Mouse (Mus musculus): ENCODE measurements around the gene Neil1. TPM values are rescaled to one million over a fixed set of nuclear protein-coding genes. Genes with fewer than 3 reads are reported as not detected.
A peak's percentile ranks its signal among the peaks of the same experiment; 100 is the strongest.

Neil1 gene
- 6.1 and 6.9 TPM in 2 replicates for polyA plus RNA-seq (2016; fragmentation: Nextera tagmentation; extraction: Ambion mirVana)

GRCm38 (mm10) chr9:57148144-57148878 is at the start of gene Neil1:
Gene Neil1 (minus strand): TSS chr9:57148305.
- no peaks in the 10 kb centered on the region for H3K9me3 ChIP-seq (replicated peaks)
- peak; percentile 82 for DNase-seq (ENCODE audit: low spot score)
- 2% methylated on average over 27 of the region's 27 CpGs for WGBS
- peak within 1 kb of the TSS; percentile 64 for H3K4me3 ChIP-seq
- H3K27ac ChIP-seq, result peak within 1 kb of the TSS; percentile 83
- peaks cover 19% of the 10 kb centered on the region for H3K4me1 ChIP-seq
- H3K27me3 ChIP-seq (ENCODE audit: low read depth, poor library complexity, severe bottlenecking), result no peaks in the 10 kb centered on the region
- H3K36me3 ChIP-seq, result peaks cover 8% of the 10 kb centered on the region

DNA sequence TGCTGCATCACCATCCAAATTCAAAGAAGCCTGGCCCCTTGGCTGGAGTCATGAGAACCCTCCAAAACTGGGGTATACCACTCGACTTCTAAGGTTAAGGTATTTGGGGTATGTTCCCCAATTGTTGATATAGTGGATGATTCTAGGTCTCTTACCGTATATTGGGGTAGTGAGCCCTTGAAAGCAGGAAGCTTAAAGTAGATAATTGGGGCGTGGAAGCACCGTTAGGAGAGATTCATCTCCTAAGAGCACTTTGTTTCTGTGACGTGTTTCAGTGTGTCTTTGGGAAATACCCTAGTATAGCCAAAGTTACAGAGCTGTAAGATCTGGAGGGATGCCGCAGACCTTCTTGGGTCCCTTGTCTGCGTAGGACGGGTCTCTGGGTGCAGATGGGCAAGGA is 49.3 kb upstream of the Neil1 start:
- Histone ChIP-seq H3K27me3 (ENCODE audit: low read depth, poor library complexity, severe bottlenecking) (no peaks in the 10 kb centered on the region), H3K4me1 (no peaks in the 10 kb centered on the region), H3K4me3 (no peak overlapping the region), H3K27ac (no peak overlapping the region), H3K9me3 (replicated peaks) (no peaks in the 10 kb centered on the region), H3K36me3 (no peaks in the 10 kb centered on the region)
- no peak for DNase-seq (ENCODE audit: low spot score)
- WGBS, result 77% methylated on average over 8 of the region's 8 CpGs

DNA sequence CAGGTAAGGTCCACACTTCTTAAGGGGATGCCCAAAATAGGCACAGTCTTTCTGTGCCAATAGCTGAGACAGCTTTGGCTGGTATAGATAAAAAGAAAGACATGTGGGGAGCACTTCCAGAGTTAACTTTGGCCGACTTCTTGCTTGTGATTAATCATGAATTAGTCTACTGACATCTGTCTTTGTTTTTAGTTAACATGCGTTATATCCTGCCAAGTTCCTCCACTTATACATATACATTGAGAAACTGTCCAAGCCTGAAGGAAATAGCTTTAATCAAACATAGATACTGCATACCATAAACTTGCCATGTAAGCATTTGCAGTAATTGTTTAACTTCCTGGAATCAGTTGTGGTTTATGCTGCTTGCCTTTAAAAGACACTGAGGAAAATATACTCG is 48.6 kb upstream of the Neil1 start:
- Histone ChIP-seq H3K4me3 (no peak overlapping the region), H3K9me3 (replicated peaks) (no peaks in the 10 kb centered on the region), H3K27me3 (ENCODE audit: low read depth, poor library complexity, severe bottlenecking) (no peaks in the 10 kb centered on the region), H3K36me3 (no peaks in the 10 kb centered on the region), H3K27ac (no peak overlapping the region), H3K4me1 (no peaks in the 10 kb centered on the region)
- 76% methylated on average over 3 of the region's 3 CpGs for WGBS
- no peak for DNase-seq (ENCODE audit: low spot score)

DNA sequence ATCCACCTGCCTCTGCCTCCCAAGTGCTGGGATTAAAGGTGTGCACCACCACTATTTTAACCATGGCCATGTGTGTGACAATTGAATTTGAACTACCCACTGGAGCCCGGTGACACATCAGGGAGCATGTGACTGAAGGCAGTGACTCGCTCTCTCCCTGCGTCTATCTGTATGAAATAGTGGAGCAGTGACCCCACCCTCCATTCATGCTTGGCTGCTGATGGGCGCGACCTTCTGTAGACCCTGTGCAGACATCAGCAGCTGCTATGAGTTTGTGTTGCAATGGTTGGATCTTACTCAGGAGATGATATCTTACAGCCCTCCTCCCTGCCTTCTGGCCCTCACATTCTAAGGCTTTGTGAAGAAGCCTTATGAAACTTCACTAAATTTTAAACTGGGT is 20.3 kb upstream of the Neil1 start:
- H3K27me3 ChIP-seq (ENCODE audit: low read depth, poor library complexity, severe bottlenecking), result no peaks in the 10 kb centered on the region
- H3K9me3 ChIP-seq (replicated peaks), result no peaks in the 10 kb centered on the region
- no peak overlapping the region for H3K4me3 ChIP-seq
- H3K36me3 ChIP-seq, result no peaks in the 10 kb centered on the region
- no peaks in the 10 kb centered on the region for H3K4me1 ChIP-seq
- 87% methylated on average over 5 of the region's 5 CpGs for WGBS
- DNase-seq (ENCODE audit: low spot score), result no peak
- no peak overlapping the region for H3K27ac ChIP-seq

- WGBS, result 92% methylated on average over 2 of the region's 2 CpGs
- H3K27me3 ChIP-seq (ENCODE audit: low read depth, poor library complexity, severe bottlenecking), result no peaks in the 10 kb centered on the region
- H3K27ac ChIP-seq, result no peak overlapping the region
- no peaks in the 10 kb centered on the region for H3K9me3 ChIP-seq (replicated peaks)
- H3K36me3 ChIP-seq, result no peaks in the 10 kb centered on the region
- DNase-seq (ENCODE audit: low spot score), result no peak
- no peaks in the 10 kb centered on the region for H3K4me1 ChIP-seq
- no peak overlapping the region for H3K4me3 ChIP-seq
These were observed 18.1 kb upstream of the Neil1 start for GRCm38 (mm10) chr9:57166173-57166572.

DNA sequence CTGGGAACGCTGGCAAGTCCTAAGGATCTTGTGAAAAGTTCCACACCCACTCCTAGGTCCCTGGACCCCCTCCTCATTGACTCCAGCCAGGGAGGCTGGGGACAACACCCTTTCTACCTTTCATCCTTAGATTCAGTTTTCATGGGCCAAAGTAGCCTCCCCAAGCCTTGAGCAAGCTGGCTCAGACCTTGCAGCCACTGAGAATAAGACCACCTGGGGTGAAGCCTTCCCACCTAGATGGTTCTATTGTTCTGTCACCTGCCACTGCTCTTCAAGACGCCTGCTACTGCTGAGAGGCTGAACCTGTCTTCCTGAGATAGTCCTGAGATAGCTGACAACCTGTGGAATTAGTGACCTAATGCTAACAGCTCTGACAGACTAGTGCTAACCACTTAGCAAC is 15.0 kb upstream of the Neil1 start:
- 41% methylated on average over 2 of the region's 2 CpGs for WGBS
- Histone ChIP-seq H3K27ac (no peak overlapping the region), H3K9me3 (replicated peaks) (no peaks in the 10 kb centered on the region), H3K36me3 (no peaks in the 10 kb centered on the region), H3K4me3 (no peak overlapping the region), H3K27me3 (ENCODE audit: low read depth, poor library complexity, severe bottlenecking) (no peaks in the 10 kb centered on the region), H3K4me1 (peaks cover 5% of the 10 kb centered on the region; the same call in 1 of the 2 replicates)
- DNase-seq (ENCODE audit: low spot score), result no peak

- 23% methylated on average over 3 of the region's 3 CpGs for WGBS
- peak; percentile 30 for DNase-seq (ENCODE audit: low spot score)
- H3K27ac ChIP-seq, result no peak overlapping the region
- peaks cover 9% of the 10 kb centered on the region for H3K4me1 ChIP-seq
- H3K4me3 ChIP-seq, result no peak overlapping the region
- H3K27me3 ChIP-seq (ENCODE audit: low read depth, poor library complexity, severe bottlenecking), result no peaks in the 10 kb centered on the region
- no peaks in the 10 kb centered on the region for H3K9me3 ChIP-seq (replicated peaks)
- no peaks in the 10 kb centered on the region for H3K36me3 ChIP-seq
These were observed 14.4 kb upstream of the Neil1 start for GRCm38 (mm10) chr9:57162496-57162895.

GRCm38 (mm10) chr9:57158506-57158905 is 10.4 kb upstream of the Neil1 start:
- Histone ChIP-seq H3K27me3 (ENCODE audit: low read depth, poor library complexity, severe bottlenecking) (no peaks in the 10 kb centered on the region), H3K36me3 (peaks cover 13% of the 10 kb centered on the region; the same call in 1 of the 2 replicates), H3K9me3 (replicated peaks) (no peaks in the 10 kb centered on the region), H3K4me3 (peak overlapping the region; percentile 90), H3K4me1 (peaks cover 19% of the 10 kb centered on the region), H3K27ac (peak overlapping the region; percentile 88)
- 38% methylated on average over 11 of the region's 11 CpGs for whole genome bisulfite sequencing
- DNase-seq (ENCODE audit: low spot score), result no peak

DNA sequence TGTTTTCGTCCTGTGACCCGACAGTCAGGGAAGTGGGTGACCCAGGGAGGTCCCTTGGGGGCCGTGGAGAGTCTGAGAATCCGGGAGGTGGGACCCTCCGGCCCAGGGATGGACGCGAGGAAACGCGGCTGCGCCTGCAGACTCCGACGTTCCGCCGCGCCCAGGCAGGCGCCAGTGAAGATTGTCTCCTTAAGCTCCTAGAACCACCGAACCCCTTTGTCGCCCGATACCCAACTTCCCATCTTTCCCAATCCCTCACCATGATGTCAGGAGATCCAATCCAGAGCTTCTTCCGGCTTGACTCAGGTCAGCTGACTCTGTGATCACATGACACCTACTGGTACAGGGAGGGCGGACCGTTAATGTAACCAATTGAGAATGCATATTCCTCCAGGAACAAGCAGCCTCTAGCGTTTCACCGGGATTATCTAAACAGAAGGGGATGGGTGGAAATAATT is 9.9 kb upstream of the Neil1 start, which contains the start of gene Commd4:
Commd4 (minus strand) TSS at position 319 of the 458 bp plus-strand sequence.
- H3K4me1 ChIP-seq, result peaks cover 19% of the 10 kb centered on the region
- WGBS, result under 1% methylated on average over 24 of the region's 24 CpGs
- no peaks in the 10 kb centered on the region for H3K9me3 ChIP-seq (replicated peaks)
- peaks cover 13% of the 10 kb centered on the region; the same call in 1 of the 2 replicates for H3K36me3 ChIP-seq
- peak within 1 kb of the TSS; percentile 88 for H3K27ac ChIP-seq
- no peaks in the 10 kb centered on the region for H3K27me3 ChIP-seq (ENCODE audit: low read depth, poor library complexity, severe bottlenecking)
- peak; percentile 95 for DNase-seq (ENCODE audit: low spot score)
- H3K4me3 ChIP-seq, result peak within 1 kb of the TSS; percentile 90

- WGBS, result 39% methylated on average over 13 of the region's 13 CpGs
- H3K4me1 ChIP-seq, result peaks cover 19% of the 10 kb centered on the region
These were observed 9.4 kb upstream of the Neil1 start for GRCm38 (mm10) chr9:57157499-57157898.

DNA sequence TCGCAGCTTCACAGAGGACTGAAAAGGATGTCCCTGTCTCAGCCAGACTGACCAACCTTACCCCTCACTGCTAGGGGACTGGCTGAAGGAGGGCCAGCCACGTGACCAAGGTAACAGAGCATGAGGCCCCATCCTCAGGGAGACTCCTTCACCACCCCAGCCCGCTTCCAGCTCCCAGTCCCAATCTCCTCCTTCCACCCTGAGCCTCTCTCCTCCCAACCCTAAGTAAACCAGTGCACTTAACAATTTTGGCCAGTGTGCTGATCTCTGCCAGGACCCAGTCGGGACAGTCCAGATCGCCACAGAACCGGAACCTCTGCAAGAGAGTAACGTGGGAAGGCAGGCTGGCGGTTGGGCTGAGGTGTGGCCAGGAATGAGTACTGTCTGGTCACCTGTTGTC is 8.7 kb upstream of the Neil1 start:
- Histone ChIP-seq H3K4me3 (peak overlapping the region; percentile 90), H3K27ac (no peak overlapping the region), H3K36me3 (peaks cover 13% of the 10 kb centered on the region; the same call in 1 of the 2 replicates), H3K4me1 (peaks cover 19% of the 10 kb centered on the region), H3K27me3 (ENCODE audit: low read depth, poor library complexity, severe bottlenecking) (no peaks in the 10 kb centered on the region), H3K9me3 (replicated peaks) (no peaks in the 10 kb centered on the region)
- no peak for DNase-seq (ENCODE audit: low spot score)
- 89% methylated on average over 8 of the region's 8 CpGs for WGBS

More at GRCm38 (mm10) chr9:57157499-57157898, 9.4 kb upstream of the Neil1 start:
- H3K9me3 ChIP-seq (replicated peaks), result no peaks in the 10 kb centered on the region
- DNase-seq (ENCODE audit: low spot score), result no peak
- H3K4me3 ChIP-seq, result peak overlapping the region; percentile 90
- peak overlapping the region; percentile 88 for H3K27ac ChIP-seq
- H3K36me3 ChIP-seq, result peaks cover 13% of the 10 kb centered on the region; the same call in 1 of the 2 replicates
- H3K27me3 ChIP-seq (ENCODE audit: low read depth, poor library complexity, severe bottlenecking), result no peaks in the 10 kb centered on the region

DNA sequence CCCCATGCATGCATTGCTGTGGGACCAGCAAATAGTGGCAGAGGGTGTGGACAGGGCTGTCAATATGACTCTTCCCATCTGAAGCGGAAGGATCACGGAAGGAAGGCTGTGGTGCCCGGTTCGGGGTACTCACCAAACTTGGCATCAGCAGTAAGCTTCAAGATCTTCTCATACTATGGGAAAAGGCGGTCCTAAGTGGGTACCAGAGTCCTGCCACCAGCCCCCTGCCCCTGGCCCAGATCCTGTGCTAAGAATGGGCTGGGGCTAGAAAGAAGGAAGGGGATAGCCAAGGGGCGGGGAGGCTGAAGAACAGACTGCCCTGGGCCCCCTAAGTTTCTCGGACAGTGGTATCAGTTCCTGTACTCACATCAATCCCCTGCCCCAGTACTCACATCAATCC is 8.3 kb upstream of the Neil1 start:
- Histone ChIP-seq H3K27ac (no peak overlapping the region), H3K4me1 (peaks cover 19% of the 10 kb centered on the region), H3K27me3 (ENCODE audit: low read depth, poor library complexity, severe bottlenecking) (no peaks in the 10 kb centered on the region), H3K9me3 (replicated peaks) (no peaks in the 10 kb centered on the region), H3K4me3 (no peak overlapping the region), H3K36me3 (peaks cover 13% of the 10 kb centered on the region; the same call in 1 of the 2 replicates)
- WGBS, result 91% methylated on average over 7 of the region's 7 CpGs
- no peak for DNase-seq (ENCODE audit: low spot score)

DNA sequence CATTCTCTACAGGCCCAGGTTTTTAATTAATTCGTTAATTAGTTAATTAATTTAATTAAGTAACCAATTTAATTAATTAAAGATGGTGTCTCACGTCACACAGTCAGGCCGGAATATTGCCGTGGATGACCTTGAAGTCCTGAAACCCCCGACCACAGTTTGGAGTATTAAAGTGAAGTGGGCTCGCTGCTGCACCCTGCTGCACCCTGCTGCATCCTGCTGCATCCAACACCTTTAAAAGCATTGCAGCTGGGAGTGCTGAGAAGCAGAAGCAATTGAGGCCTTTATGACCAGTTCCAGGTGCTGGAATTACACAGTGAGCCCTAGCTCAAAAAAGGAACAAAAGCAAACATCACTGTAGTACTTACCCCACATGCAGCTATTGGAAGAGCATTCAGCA is 4.2 kb upstream of the Neil1 start:
- H3K9me3 ChIP-seq (replicated peaks), result no peaks in the 10 kb centered on the region
- H3K36me3 ChIP-seq, result peaks cover 13% of the 10 kb centered on the region; the same call in 1 of the 2 replicates
- WGBS, result 54% methylated on average over 6 of the region's 6 CpGs
- no peak overlapping the region for H3K27ac ChIP-seq
- no peak overlapping the region for H3K4me3 ChIP-seq
- no peak for DNase-seq (ENCODE audit: low spot score)
- H3K27me3 ChIP-seq (ENCODE audit: low read depth, poor library complexity, severe bottlenecking), result no peaks in the 10 kb centered on the region
- peaks cover 18% of the 10 kb centered on the region for H3K4me1 ChIP-seq

All from limb, embryonic 10.5 days (tissue).